In the genomic region with DNA sequence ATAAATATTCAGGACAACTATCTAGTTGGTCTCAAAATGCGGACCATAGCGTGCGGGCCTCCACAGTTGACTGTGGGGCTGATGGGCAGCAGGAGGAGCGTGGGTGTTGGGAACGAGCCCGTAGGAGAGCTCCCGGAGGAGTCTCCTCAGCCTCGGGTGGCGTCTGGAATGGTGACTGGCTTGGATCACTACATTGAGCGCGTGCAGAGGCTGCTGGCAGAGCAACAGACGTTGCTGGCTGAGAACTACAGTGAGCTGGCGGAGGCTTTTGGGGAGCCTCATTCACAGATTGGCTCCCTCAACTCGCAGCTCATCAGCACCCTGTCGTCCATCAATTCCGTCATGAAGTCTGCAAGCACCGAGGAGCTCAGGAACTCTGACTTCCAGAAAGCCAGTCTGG, we compare ENCODE assay signal across 13 mouse cellular contexts.
DNase-seq lines count a peak whose midpoint lies in the region; ATAC-seq and TF ChIP-seq lines count a peak whose summit lies in the region.
"Had no signal": no experiment of that assay in that cellular context is flagged by ENCODE, and none has a peak within 500 bp of the region (broad histone marks: within the 10 kb centered on the region; RNA-seq: fewer than 3 reads in every experiment).

No protein-coding gene starts in this region.

- no peaks in the 10 kb centered on the region for H3K79me2 ChIP-seq in heart, adult 2 months (replicated peaks; ENCODE audit: control insufficient read depth, insufficient read depth, low read length)

- H3K4me2 ChIP-seq in midbrain, embryonic 14.5 days (ENCODE audit: low read length) = no peak overlapping the region
- H3K4me2 ChIP-seq: hindbrain, embryonic 15.5 days had no signal

- no peaks in the 10 kb centered on the region for H3K9me3 ChIP-seq in midbrain, embryonic 14.5 days (ENCODE audit: control insufficient read depth, low read length)
- H3K9me3 ChIP-seq: hindbrain, embryonic 15.5 days had no signal

- H3K27ac ChIP-seq in heart, adult 2 months = peak overlapping the region; percentile 49; the same call in 1 of the 2 replicates
- H3K27ac ChIP-seq in midbrain, embryonic 14.5 days (replicated peaks; ENCODE audit: low read depth, low read length) = no peak overlapping the region
- H3K27ac ChIP-seq: hindbrain, embryonic 15.5 days had no signal

- no peaks in the 10 kb centered on the region for H3K27me3 ChIP-seq in heart, adult 2 months (ENCODE audit: control insufficient read depth, insufficient read depth, low read length)
- peaks cover 5% of the 10 kb centered on the region; the same call in 1 of the 2 replicates for H3K27me3 ChIP-seq in midbrain, embryonic 14.5 days (ENCODE audit: control insufficient read depth, insufficient read depth, low read length)

- H3K4me3 ChIP-seq in heart, adult 2 months = peak overlapping the region; percentile 24
- no peak overlapping the region for H3K4me3 ChIP-seq in midbrain, embryonic 14.5 days (replicated peaks; ENCODE audit: low read depth, low read length)
- H3K4me3 ChIP-seq: erythroblast, embryonic 14.5 days; hindbrain, embryonic 15.5 days had no signal

- no peak for TF ChIP-seq EP300 in heart, adult 2 months (IDR thresholded peaks at IDR 0.05; ENCODE audit: insufficient read depth, low read depth, low read length)

- 48% methylated on average over 17 of the region's 17 CpGs for WGBS in heart, adult 2 months
- 93% methylated on average over 17 of the region's 17 CpGs for WGBS in midbrain, embryonic 14.5 days

- TF ChIP-seq CTCF in heart, adult 2 months (IDR thresholded peaks at IDR 0.05) = no peak

- no peak for ATAC-seq in midbrain, embryonic 14.5 days (ENCODE audit: low FRiP score, low TSS enrichment)
- ATAC-seq: liver, postnatal 0 days had no signal

- intact Hi-C loops in heart, adult 2 months (cut with DNase I) = no loop called here

- H3K4me1 ChIP-seq in heart, adult 2 months (ENCODE audit: control insufficient read depth, insufficient read depth, low read length) = peaks cover 10% of the 10 kb centered on the region; the same call in 1 of the 2 replicates
- H3K4me1 ChIP-seq in midbrain, embryonic 14.5 days (ENCODE audit: control insufficient read depth, insufficient read depth, low read length) = peaks cover 10% of the 10 kb centered on the region

- peak; percentile 43 to 47 for DNase-seq in frontal cortex, postnatal 36 days (ENCODE audit: low spot score in 2 of 2)
- DNase-seq in frontal cortex, postnatal 25 days (ENCODE audit: low spot score in 2 of 2) = no peak
- peak; percentile 60 to 71 for DNase-seq in heart, adult 2 months
- DNase-seq in heart, postnatal 4 days = peak; percentile 42
- peak; percentile 57 to 84 for DNase-seq in lung, postnatal 4 days
- no peak for DNase-seq in thymus, postnatal 10 days (ENCODE audit: low spot score in 2 of 2)
- DNase-seq in midbrain, embryonic 14.5 days = no peak
- no peak for DNase-seq in yolk sac, embryonic 10.5 days (ENCODE audit: low spot score)
- DNase-seq: cerebellum, adult 9-10 months; liver, postnatal 0 days; thymus, adult 18-20 months had no signal

- H3K9ac ChIP-seq in heart, adult 2 months (ENCODE audit: low read depth, low read length) = no peak overlapping the region
- no peak overlapping the region for H3K9ac ChIP-seq in midbrain, embryonic 14.5 days (replicated peaks; ENCODE audit: low read length)
- H3K9ac ChIP-seq: hindbrain, embryonic 15.5 days; liver, postnatal 0 days had no signal

- TF ChIP-seq POLR2A in heart, adult 2 months (IDR thresholded peaks at IDR 0.05; ENCODE audit: insufficient read depth, low read depth, low read length) = no peak

- peaks cover 15% of the 10 kb centered on the region; the same call in 1 of the 2 replicates for H3K36me3 ChIP-seq in heart, adult 2 months (ENCODE audit: control insufficient read depth, insufficient read depth, low read length)
- no peaks in the 10 kb centered on the region for H3K36me3 ChIP-seq in midbrain, embryonic 14.5 days (ENCODE audit: control insufficient read depth, insufficient read depth, low read length)
- H3K36me3 ChIP-seq: hindbrain, embryonic 15.5 days had no signal

Comparison
In these comparisons a context has a peak if more than half of its experiments do, and no peak if none do; other contexts are left out.
1. DNase-seq: peak in frontal cortex, postnatal 36 days (2 of 2), heart, adult 2 months (2 of 2), heart, postnatal 4 days (single experiment) and lung, postnatal 4 days (2 of 2); none in frontal cortex, postnatal 25 days (0 of 2), thymus, postnatal 10 days (0 of 2), midbrain, embryonic 14.5 days (single experiment) and yolk sac, embryonic 10.5 days (single experiment).